Mouse (Mus musculus): ENCODE data around the gene Bpifa3. TPM values are rescaled to one million over a fixed set of nuclear protein-coding genes. Genes with fewer than 3 reads are reported as not detected.
"Not testable (repeated sequence)": the region's sequence is repeated elsewhere in the genome, so short reads cannot be mapped to it uniquely, and the experiment has no call there.

The Bpifa3 gene
- not detected for total RNA-seq (2021)
- long read RNA-seq, experiment 1, result 0 reads
- long read RNA-seq, experiment 2, result 0 reads

GRCm38 (mm10) chr2:154130120-154130519 lies at the start of gene Bpifa3:
TSS of gene Bpifa3 (plus strand) at chr2:154130336.
- DNase-seq (ENCODE audit: low spot score in 2 of 2), result no peak
- intact Hi-C loops (cut with DNase I), result no loop called here

GRCm38 (mm10) chr2:154097734-154098133 lies 32.4 kb upstream of the Bpifa3 start:
- DNase-seq (ENCODE audit: low spot score in 2 of 2), result no peak

GRCm38 (mm10) chr2:154117381-154117780 lies 12.8 kb upstream of the Bpifa3 start:
- intact Hi-C loops (cut with DNase I), result no loop called here
- no peak for DNase-seq (ENCODE audit: low spot score in 2 of 2)

More at GRCm38 (mm10) chr2:154097734-154098133, 32.4 kb upstream of the Bpifa3 start:
- intact Hi-C loops (cut with DNase I), result no loop called here

GRCm38 (mm10) chr2:154142580-154142979 lies 12.4 kb downstream of the Bpifa3 start, which contains the start of gene Bpifa1:
TSS of gene Bpifa1 (plus strand) at chr2:154142880.
- intact Hi-C loops (cut with DNase I), result no loop called here
- no peak for DNase-seq (ENCODE audit: low spot score in 2 of 2)

GRCm38 (mm10) chr2:154143735-154144134 lies 13.6 kb downstream of the Bpifa3 start:
- DNase-seq (ENCODE audit: low spot score in 2 of 2), result peak; percentile 10 to 44
- intact Hi-C loops (cut with DNase I), result no loop called here

GRCm38 (mm10) chr2:154147496-154147895 lies 17.4 kb downstream of the Bpifa3 start:
- intact Hi-C loops (cut with DNase I), result no loop called here
- DNase-seq (ENCODE audit: low spot score in 2 of 2), result no peak

GRCm38 (mm10) chr2:154158433-154158832 lies 28.3 kb downstream of the Bpifa3 start:
- peak; percentile 13 to 53 for DNase-seq (ENCODE audit: low spot score in 2 of 2)
- intact Hi-C loops (cut with DNase I), result no loop called here

GRCm38 (mm10) chr2:154162307-154162706 lies 32.2 kb downstream of the Bpifa3 start, which contains the start of gene Bpifa5:
TSS of gene Bpifa5 (plus strand) at chr2:154162607.
- intact Hi-C loops (cut with DNase I), result no loop called here
- no peak for DNase-seq (ENCODE audit: low spot score in 2 of 2)

- DNase-seq (ENCODE audit: low spot score in 2 of 2), result no peak
Observed at GRCm38 (mm10) chr2:154163306-154163705, 33.2 kb downstream of the Bpifa3 start.

GRCm38 (mm10) chr2:154169172-154169571 lies 39.0 kb downstream of the Bpifa3 start:
- intact Hi-C loops (cut with DNase I), result no loop called here

More at GRCm38 (mm10) chr2:154163306-154163705, 33.2 kb downstream of the Bpifa3 start:
- intact Hi-C loops (cut with DNase I), result no loop called here

GRCm38 (mm10) chr2:154171621-154172020 lies 41.5 kb downstream of the Bpifa3 start:
- intact Hi-C loops (cut with DNase I), result no loop called here
- DNase-seq (ENCODE audit: low spot score in 2 of 2), result no peak

More at GRCm38 (mm10) chr2:154169172-154169571, 39.0 kb downstream of the Bpifa3 start:
- no peak for DNase-seq (ENCODE audit: low spot score in 2 of 2)

- peak; percentile 44 to 69 for DNase-seq (ENCODE audit: low spot score in 2 of 2)
- intact Hi-C loops (cut with DNase I), result no loop called here
Observed at GRCm38 (mm10) chr2:154173313-154173712, 43.2 kb downstream of the Bpifa3 start.

GRCm38 (mm10) chr2:154181900-154182299 lies 51.8 kb downstream of the Bpifa3 start:
- intact Hi-C loops (cut with DNase I); DNase-seq (ENCODE audit: low spot score in 2 of 2): not testable (repeated sequence)

- DNase-seq (ENCODE audit: low spot score in 2 of 2); intact Hi-C loops (cut with DNase I): not testable (repeated sequence)
Observed at GRCm38 (mm10) chr2:154183061-154183460, 52.9 kb downstream of the Bpifa3 start.

GRCm38 (mm10) chr2:154185319-154185718 lies 55.2 kb downstream of the Bpifa3 start:
- intact Hi-C loops (cut with DNase I), result no loop called here
- no peak for DNase-seq (ENCODE audit: low spot score in 2 of 2)

GRCm38 (mm10) chr2:154185748-154186147 lies 55.6 kb downstream of the Bpifa3 start:
- intact Hi-C loops (cut with DNase I), result no loop called here

GRCm38 (mm10) chr2:154187468-154187867 lies 57.3 kb downstream of the Bpifa3 start:
- intact Hi-C loops (cut with DNase I), result no loop called here
- no peak for DNase-seq (ENCODE audit: low spot score in 2 of 2)

More at GRCm38 (mm10) chr2:154185748-154186147, 55.6 kb downstream of the Bpifa3 start:
- DNase-seq (ENCODE audit: low spot score in 2 of 2), result no peak

Other genes starting within 250 kb of the Bpifa3 start
- not detected for gene Bpifb6, start 229.9 kb upstream of the Bpifa3 start, total RNA-seq (2021)
- not detected for gene Bpifb3, start 212.1 kb upstream of the Bpifa3 start, total RNA-seq (2021)
- gene Bpifb4, start 192.1 kb upstream of the Bpifa3 start, total RNA-seq (2021), result not detected
- gene Bpifa6, start 155.4 kb upstream of the Bpifa3 start, total RNA-seq (2021), result not detected
- gene Bpifa2, start 122.1 kb upstream of the Bpifa3 start, total RNA-seq (2021), result not detected
- not detected for gene Bpifa1, start 12.5 kb downstream of the Bpifa3 start, total RNA-seq (2021)
- not detected for gene Bpifa5, start 32.3 kb downstream of the Bpifa3 start, total RNA-seq (2021)
- under 1 TPM; 0.27 to 0.37 TPM for gene Bpifb1, start 60.5 kb downstream of the Bpifa3 start, total RNA-seq (2021)
- not detected for gene Bpifb5, start 93.4 kb downstream of the Bpifa3 start, total RNA-seq (2021)
- not detected for gene Bpifb9a, start 127.5 kb downstream of the Bpifa3 start, total RNA-seq (2021)
- not detected for gene Bpifb9b, start 176.9 kb downstream of the Bpifa3 start, total RNA-seq (2021)
- gene Cdk5rap1, start 242.7 kb downstream of the Bpifa3 start, total RNA-seq (2021), result 10 to 100 TPM; 11.8 to 13.5 TPM

Data from left cerebral cortex, postnatal 14 days (tissue).